Mouse (Mus musculus) heart, postnatal 4 days (tissue): ENCODE measurements around the gene Fbxo10. TPM values are rescaled to one million over a fixed set of nuclear protein-coding genes. Genes with fewer than 3 reads are reported as not detected.
"Not testable (repeated sequence)": the region's sequence is repeated elsewhere in the genome, so short reads cannot be mapped to it uniquely, and the experiment has no call there.

Experiments used
- DNase-seq: peaks from one replicate; pipeline ENCODE4 v3.0.0; 2021
- total RNA-seq, 2 experiments: library from RNA; stranded (reverse); gene quantifications; 2 replicates each; pipeline ENCODE4 v1.2.3; 2021

Gene Fbxo10
- total RNA-seq, 2 experiments from 2014 or later: 21.3 to 23.1 TPM

- DNase-seq: no peak
Observed at GRCm38 (mm10) chr4:45047286-45047887, 37.0 kb downstream of the Fbxo10 start.

- DNase-seq: peak; percentile 45
Observed at GRCm38 (mm10) chr4:45046679-45047078, 37.7 kb downstream of the Fbxo10 start.

GRCm38 (mm10) chr4:45040795-45041194, 43.6 kb downstream of the Fbxo10 start:
- DNase-seq: no peak

GRCm38 (mm10) chr4:45039546-45039945, 44.9 kb downstream of the Fbxo10 start:
- DNase-seq: not testable (repeated sequence)

GRCm38 (mm10) chr4:45038879-45039278, 45.5 kb downstream of the Fbxo10 start:
- peak; percentile 42 for DNase-seq

GRCm38 (mm10) chr4:45037455-45038410, 46.7 kb downstream of the Fbxo10 start:
- DNase-seq: peak; percentile 84

GRCm38 (mm10) chr4:45036571-45036970, 47.8 kb downstream of the Fbxo10 start:
- DNase-seq: no peak

GRCm38 (mm10) chr4:45036048-45036447, 48.4 kb downstream of the Fbxo10 start:
- DNase-seq: no peak

GRCm38 (mm10) chr4:45034693-45035628, 49.4 kb downstream of the Fbxo10 start:
- peak; percentile 60 for DNase-seq

- DNase-seq: no peak
Observed at GRCm38 (mm10) chr4:45032586-45032985, 51.8 kb downstream of the Fbxo10 start.

- DNase-seq: no peak
Observed at GRCm38 (mm10) chr4:45026459-45026858, 57.9 kb downstream of the Fbxo10 start.

- DNase-seq: no peak
Observed at GRCm38 (mm10) chr4:45019009-45019408, 65.4 kb downstream of the Fbxo10 start.

- DNase-seq: peak; percentile 95
Observed at GRCm38 (mm10) chr4:45018452-45018980, 65.9 kb downstream of the Fbxo10 start, which contains the start of gene Polr1e. TSS of gene Polr1e (plus strand) at chr4:45018583.

GRCm38 (mm10) chr4:45015615-45016014, 68.8 kb downstream of the Fbxo10 start:
- DNase-seq: peak; percentile 78

- no peak for DNase-seq
Observed at GRCm38 (mm10) chr4:45013537-45013936, 70.9 kb downstream of the Fbxo10 start.

- no peak for DNase-seq
Observed at GRCm38 (mm10) chr4:45013031-45013431, 71.4 kb downstream of the Fbxo10 start.

- peak; percentile 98 for DNase-seq
Observed at GRCm38 (mm10) chr4:45012105-45012975, 72.1 kb downstream of the Fbxo10 start, which contains the start of gene Zbtb5. TSS of gene Zbtb5 (minus strand) at chr4:45012412.

- peak; percentile 64 for DNase-seq
Observed at GRCm38 (mm10) chr4:45011581-45012104, 72.8 kb downstream of the Fbxo10 start.

- no peak for DNase-seq
Observed at GRCm38 (mm10) chr4:45010806-45011415, 73.5 kb downstream of the Fbxo10 start.

- DNase-seq: no peak
Observed at GRCm38 (mm10) chr4:45005452-45005851, 79.0 kb downstream of the Fbxo10 start.
